Mouse (Mus musculus) CD8-positive naive resting alpha-beta T cell, adult 57 days (primary cell): ENCODE data around the gene Fthl17b. TPM values are rescaled to one million over a fixed set of nuclear protein-coding genes. Genes with fewer than 3 reads are reported as not detected.

Experiments
- total RNA-seq: library from RNA; stranded (reverse); gene quantifications from one replicate; pipeline ENCODE4 v1.2.4, GENCODE M21; 2023

Fthl17b gene
- not detected for total RNA-seq

DNA sequence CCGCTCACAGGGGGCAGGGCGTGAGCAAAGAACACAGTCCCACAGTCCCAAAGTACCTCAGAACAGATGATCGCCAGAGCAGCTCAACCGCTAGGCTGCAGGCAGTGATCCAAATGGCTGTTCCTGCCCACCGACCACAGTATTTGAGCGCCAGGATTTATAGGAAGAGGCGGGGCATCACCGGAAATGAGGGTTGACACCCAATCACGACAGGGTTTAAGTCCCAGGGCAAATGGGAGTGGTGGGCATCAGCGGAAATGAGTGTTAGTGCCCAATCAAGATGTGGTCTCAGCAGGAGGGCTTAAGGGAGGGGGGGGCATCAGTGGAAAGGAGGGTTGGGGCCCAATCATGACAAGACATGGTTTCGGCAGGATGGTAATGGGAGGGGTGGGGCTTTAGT is at the start of gene Fthl17b:
Gene Fthl17b, minus strand, starts transcription at position 101 of the 400 bp plus-strand sequence.

DNA sequence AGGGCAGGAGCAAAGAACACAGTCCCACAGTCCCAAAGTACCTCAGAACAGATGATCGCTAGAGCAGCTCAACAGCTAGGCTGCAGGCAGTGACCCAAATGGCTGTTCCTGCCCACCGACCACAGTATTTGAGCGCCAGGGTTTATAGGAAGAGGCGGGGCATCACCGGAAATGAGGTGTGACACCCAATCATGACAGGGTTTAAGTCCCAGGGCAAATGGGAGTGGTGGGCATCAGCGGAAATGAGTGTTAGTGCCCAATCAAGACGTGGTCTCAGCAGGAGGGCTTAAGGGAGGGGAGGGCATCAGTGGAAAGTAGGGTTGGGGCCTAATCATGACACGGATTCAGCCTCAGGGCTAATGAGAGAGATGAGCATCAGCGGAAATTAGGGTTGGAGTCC is 23.9 kb upstream of the Fthl17b start, which contains the start of gene Fthl17d:
Gene Fthl17d, minus strand, starts transcription at position 101 of the 400 bp plus-strand sequence.

DNA sequence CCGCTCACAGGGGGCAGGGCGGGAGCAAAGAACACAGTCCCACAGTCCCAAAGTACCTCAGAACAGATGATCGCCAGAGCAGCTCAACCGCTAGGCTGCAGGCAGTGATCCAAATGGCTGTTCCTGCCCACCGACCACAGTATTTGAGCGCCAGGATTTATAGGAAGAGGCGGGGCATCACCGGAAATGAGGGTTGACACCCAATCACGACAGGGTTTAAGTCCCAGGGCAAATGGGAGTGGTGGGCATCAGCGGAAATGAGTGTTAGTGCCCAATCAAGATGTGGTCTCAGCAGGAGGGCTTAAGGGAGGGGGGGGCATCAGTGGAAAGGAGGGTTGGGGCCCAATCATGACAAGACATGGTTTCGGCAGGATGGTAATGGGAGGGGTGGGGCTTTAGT is 13.7 kb upstream of the Fthl17b start, which contains the start of gene Fthl17c:
Gene Fthl17c, minus strand, starts transcription at position 101 of the 400 bp plus-strand sequence.

Other genes with a start within 250 kb of the Fthl17b start
- not detected for gene Ssx9, start 214.5 kb downstream of the Fthl17b start, total RNA-seq
- not detected for gene Ssxb5, start 159.3 kb downstream of the Fthl17b start, total RNA-seq
- not detected for gene Gm6592, start 119.0 kb downstream of the Fthl17b start, total RNA-seq
- gene Gm5751, start 88.7 kb downstream of the Fthl17b start, total RNA-seq, result not detected
- gene B630019K06Rik, start 70.6 kb downstream of the Fthl17b start, total RNA-seq, result 2.3 TPM
- gene Fthl17c, start 13.6 kb upstream of the Fthl17b start, total RNA-seq, result not detected
- gene Fthl17d, start 23.8 kb upstream of the Fthl17b start, total RNA-seq, result not detected
- gene Fthl17e, start 70.5 kb upstream of the Fthl17b start, total RNA-seq, result not detected
- gene Fthl17f, start 100.0 kb upstream of the Fthl17b start, total RNA-seq, result not detected
- gene 4930402K13Rik, start 141.6 kb upstream of the Fthl17b start, total RNA-seq, result not detected
- gene Lancl3, start 236.9 kb upstream of the Fthl17b start, total RNA-seq, result not detected